Mouse (Mus musculus) spleen, postnatal 0 days (tissue): ENCODE measurements around the gene Glipr1. TPM values are rescaled to one million over a fixed set of nuclear protein-coding genes. Genes with fewer than 3 reads are reported as not detected.

Source experiments
- polyA plus RNA-seq: library from polyadenylated mRNA; unstranded; fragments of >200 nt; fragmentation: Nextera tagmentation; extraction: Ambion mirVana; gene quantifications from 2 replicates; pipeline ENCODE4 v1.2.1, GENCODE M21; 2015

Glipr1 gene
- 23.2 and 34.0 TPM in 2 replicates for polyA plus RNA-seq

GRCm38 (mm10) chr10:112002544-112003215, at the start of gene Glipr1:
TSS of gene Glipr1 (minus strand) at chr10:112002631.

GRCm38 (mm10) chr10:111972542-111973361, 29.7 kb downstream of the Glipr1 start, which contains the start of gene Krr1:
TSS of gene Krr1 (plus strand) at chr10:111972664.

Other genes starting within 250 kb of the Glipr1 start
- 19.2 and 19.6 TPM in 2 replicates for gene Krr1, start 30.0 kb downstream of the Glipr1 start, polyA plus RNA-seq
- not detected in 2 replicates for gene Glipr1l1, start 57.6 kb upstream of the Glipr1 start, polyA plus RNA-seq
- gene Glipr1l2, start 80.7 kb upstream of the Glipr1 start, polyA plus RNA-seq = not detected in 2 replicates
- not detected in 2 replicates for gene Glipr1l3, start 157.7 kb upstream of the Glipr1 start, polyA plus RNA-seq
- gene Caps2, start 161.0 kb upstream of the Glipr1 start, polyA plus RNA-seq = not detected in 2 replicates